Mouse (Mus musculus): ENCODE measurements around the gene B3gnt9.
"Not testable (repeated sequence)": the region's sequence is repeated elsewhere in the genome, so short reads cannot be mapped to it uniquely, and the experiment has no call there.

Gene B3gnt9

GRCm38 (mm10) chr8:105254966-105255350 lies at the start of gene B3gnt9:
Gene B3gnt9, minus strand, starts transcription at chr8:105255153.
- DNase-seq (ENCODE audit: low spot score) = peak; percentile 79

DNA sequence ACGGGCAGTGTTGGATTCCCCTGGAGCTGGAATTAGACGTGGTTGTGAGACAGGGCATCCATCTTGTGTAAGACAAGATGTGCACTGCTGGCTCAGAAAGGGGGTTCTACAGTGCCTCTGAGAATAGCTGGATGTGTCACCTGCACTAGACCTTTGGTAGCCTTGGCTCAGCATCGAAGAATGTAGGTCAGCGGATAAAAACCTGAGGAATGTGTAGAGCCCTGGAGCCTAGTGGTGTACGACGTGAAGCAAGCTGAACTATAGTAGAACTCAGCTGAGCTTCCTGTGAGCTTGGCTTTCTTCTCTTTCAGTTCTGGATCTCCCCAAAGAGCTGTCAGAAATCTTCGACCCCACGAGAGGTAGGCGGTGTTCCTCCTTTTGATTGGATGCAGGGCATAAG lies 48.9 kb upstream of the B3gnt9 start:
- DNase-seq (ENCODE audit: low spot score) = no peak

DNA sequence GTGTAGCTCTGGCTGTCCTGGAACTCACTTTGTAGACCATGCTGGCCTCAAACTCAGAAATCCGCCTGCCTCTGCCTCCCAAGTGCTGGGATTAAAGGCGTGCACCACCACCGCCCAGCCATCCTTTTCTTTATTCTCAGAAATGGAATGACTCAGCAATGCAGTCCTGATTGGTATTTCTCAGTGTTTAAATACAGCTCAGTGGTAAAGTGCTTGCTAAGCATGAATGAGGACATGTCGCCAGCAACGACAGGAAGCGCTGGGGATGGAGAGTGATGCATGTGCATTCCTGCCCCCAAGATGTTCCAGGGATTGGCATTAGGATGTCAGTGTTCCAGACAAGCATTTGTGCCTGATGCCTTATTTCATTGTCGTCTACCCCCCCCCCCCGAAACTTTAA lies 48.4 kb upstream of the B3gnt9 start:
- no peak for DNase-seq (ENCODE audit: low spot score)

GRCm38 (mm10) chr8:105299962-105300361 lies 45.0 kb upstream of the B3gnt9 start:
- DNase-seq (ENCODE audit: low spot score) = no peak

- DNase-seq (ENCODE audit: low spot score) = no peak
Measured at GRCm38 (mm10) chr8:105298351-105299252, 43.6 kb upstream of the B3gnt9 start.

DNA sequence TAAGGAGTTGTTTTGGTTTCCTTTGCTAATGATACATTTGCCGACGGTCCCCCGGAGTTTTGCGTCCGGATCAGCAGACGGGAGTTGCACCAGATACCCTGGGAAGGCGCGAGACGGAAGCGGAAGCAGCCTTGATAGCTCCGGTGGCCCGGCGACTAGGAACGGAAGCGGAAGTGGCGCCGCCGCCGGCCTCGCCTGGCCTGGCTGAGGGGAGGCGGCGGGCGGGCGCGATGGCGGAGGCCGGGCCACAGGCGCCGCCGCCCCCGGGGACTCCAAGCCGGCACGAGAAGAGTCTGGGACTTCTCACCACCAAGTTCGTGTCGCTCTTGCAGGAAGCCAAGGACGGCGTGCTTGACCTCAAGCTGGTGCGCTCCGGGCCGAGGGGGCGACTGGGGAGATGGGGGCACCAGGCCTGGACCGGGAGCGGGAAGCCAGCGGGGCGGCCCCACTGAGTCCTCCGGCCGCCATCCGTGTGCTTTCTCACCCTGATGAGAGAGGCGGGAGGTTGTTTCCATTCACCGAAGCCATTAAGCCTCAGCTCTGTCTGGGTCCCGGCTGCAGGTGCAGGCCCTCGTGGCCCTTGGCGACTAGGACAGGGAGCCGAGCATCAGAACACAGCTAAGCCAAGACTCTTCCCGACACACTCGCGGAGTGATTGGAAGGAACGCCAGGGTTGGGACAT lies 42.7 kb upstream of the B3gnt9 start, which contains the start of gene E2f4:
TSS of gene E2f4 (plus strand) at position 153 of the 682 bp plus-strand sequence.
- peak; percentile 93 for DNase-seq (ENCODE audit: low spot score)

GRCm38 (mm10) chr8:105295895-105296573 lies 41.1 kb upstream of the B3gnt9 start, which contains the start of gene Exoc3l:
Gene Exoc3l, minus strand, starts transcription at chr8:105296101.
- DNase-seq (ENCODE audit: low spot score) = peak; percentile 86

DNA sequence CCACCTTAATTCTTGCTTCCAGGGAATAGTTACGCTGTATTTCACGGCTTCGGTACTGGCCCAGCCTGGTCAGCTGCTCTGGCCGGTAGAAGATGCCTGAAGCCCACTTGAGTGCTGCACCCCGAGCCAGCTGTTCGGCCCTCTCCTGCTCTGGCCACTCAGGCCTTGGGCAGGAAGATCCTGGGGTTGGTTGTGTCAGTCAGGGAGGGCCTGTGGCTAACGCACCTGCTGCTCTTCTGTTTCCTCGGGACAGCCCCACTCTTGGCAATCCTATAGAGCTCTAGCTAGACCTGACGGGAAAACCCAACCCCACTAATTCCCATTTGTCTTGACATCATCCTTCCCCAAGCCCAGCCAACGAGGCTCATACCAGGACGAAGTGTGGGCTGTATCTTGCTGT lies 40.3 kb upstream of the B3gnt9 start:
- no peak for DNase-seq (ENCODE audit: low spot score)

- DNase-seq (ENCODE audit: low spot score) = no peak
Measured at GRCm38 (mm10) chr8:105294776-105295175, 39.8 kb upstream of the B3gnt9 start.

- peak; percentile 8 for DNase-seq (ENCODE audit: low spot score)
Measured at GRCm38 (mm10) chr8:105293405-105293804, 38.5 kb upstream of the B3gnt9 start.

- no peak for DNase-seq (ENCODE audit: low spot score)
Measured at GRCm38 (mm10) chr8:105292471-105292870, 37.5 kb upstream of the B3gnt9 start.

GRCm38 (mm10) chr8:105291802-105292201 lies 36.8 kb upstream of the B3gnt9 start:
- not testable (repeated sequence) for DNase-seq (ENCODE audit: low spot score)

DNA sequence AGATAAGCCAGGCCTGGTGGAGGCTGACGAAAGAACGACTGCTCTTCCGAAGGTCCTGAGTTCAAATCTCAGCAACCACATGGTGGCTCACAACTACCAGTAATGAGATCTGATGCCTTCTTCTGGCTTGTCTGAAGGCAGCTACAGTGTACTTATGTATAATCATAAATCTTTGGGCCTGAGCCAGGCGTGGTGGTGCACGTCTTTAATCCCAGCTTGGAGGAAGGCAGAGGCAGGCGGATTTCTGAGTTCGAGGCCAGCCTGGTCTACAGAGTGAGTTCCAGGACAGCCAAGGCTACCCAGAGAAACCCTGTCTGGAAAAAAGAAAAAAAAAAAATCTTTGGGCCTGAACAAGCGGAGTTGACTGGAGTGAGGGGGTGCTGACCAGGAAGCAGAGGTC lies 36.4 kb upstream of the B3gnt9 start:
- not testable (repeated sequence) for DNase-seq (ENCODE audit: low spot score)

DNA sequence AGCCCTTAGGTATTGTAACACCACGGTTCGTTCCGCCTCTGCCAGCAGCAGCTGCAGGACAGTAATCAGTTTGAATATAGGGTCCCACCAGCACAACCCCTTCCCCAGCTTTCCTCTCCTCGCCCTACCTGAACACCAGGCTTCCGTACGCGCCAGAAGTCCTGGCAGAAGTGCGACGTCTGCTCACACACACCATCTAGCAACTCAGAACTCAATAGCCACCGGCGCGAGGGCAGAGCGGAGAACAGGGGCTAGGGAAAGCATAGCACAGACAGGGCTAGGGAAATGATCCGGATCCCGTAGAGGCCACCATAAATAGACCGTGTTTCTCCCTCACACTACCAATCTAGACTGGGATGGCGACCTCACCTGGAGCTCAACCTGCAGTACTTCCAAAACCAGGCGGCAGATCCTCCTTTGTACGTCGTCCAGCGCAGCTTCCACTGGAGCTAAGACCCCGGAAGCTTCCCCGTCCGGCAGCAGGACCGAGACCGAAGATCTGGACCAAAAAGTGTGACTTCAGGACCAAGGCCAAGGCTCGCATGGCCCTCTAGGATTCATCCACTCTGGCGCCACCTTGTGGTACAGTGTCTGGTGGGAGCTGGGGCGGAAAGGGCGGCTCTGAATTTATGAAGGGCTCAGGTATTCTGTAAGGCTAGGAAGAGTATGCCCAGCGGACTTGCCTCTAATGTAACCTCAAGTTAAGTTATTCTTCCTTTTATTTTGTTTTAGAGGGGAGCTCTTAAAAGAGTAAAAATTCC lies 35.8 kb upstream of the B3gnt9 start:
- DNase-seq (ENCODE audit: low spot score) = peak; percentile 86

GRCm38 (mm10) chr8:105289805-105290460 lies 35.0 kb upstream of the B3gnt9 start, which contains the start of gene 4931428F04Rik:
Gene 4931428F04Rik, minus strand, starts transcription at chr8:105289864.
- DNase-seq (ENCODE audit: low spot score) = no peak

GRCm38 (mm10) chr8:105288958-105289732 lies 34.2 kb upstream of the B3gnt9 start:
- DNase-seq (ENCODE audit: low spot score) = peak; percentile 91

DNA sequence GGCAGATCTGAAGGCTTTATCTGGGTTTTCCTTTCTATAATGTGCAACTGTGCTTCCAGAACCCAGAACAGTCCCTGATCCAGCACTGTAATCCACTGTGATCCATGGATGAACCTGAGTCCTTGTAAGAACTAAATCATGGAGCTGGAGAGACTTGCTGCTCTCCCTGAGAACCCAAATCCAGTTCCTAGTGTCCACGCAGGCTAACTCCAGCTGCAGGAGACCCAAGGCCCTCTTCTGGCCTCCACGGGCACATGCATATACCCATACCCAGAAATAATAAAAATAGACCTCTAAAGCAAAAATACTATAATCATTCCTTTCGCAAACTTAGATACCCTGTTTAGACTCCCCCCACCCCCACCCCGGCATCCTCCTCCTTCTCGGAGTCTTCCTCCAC lies 33.3 kb upstream of the B3gnt9 start:
- no peak for DNase-seq (ENCODE audit: low spot score)

- DNase-seq (ENCODE audit: low spot score) = no peak
Measured at GRCm38 (mm10) chr8:105286907-105287306, 32.0 kb upstream of the B3gnt9 start.

DNA sequence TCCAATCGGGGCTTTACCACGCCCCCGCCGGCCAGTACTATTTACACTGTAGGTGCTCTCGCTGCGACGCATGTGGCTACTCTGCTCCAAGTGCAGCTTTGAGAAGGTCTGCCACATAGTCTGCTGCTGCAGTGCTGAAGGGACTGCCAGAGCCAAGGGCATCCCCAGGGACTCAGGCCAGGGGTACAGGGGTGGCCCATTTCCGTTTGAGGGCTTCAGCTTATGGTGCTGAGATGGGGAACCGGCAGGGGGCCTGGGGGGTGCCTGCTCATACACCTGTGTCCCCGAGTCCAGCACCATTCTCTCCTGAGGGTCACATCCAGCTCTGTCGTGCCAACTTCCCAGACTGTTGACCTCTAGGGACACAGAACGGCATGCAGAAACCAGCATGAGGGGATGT lies 30.6 kb upstream of the B3gnt9 start:
- peak; percentile 8 for DNase-seq (ENCODE audit: low spot score)

DNA sequence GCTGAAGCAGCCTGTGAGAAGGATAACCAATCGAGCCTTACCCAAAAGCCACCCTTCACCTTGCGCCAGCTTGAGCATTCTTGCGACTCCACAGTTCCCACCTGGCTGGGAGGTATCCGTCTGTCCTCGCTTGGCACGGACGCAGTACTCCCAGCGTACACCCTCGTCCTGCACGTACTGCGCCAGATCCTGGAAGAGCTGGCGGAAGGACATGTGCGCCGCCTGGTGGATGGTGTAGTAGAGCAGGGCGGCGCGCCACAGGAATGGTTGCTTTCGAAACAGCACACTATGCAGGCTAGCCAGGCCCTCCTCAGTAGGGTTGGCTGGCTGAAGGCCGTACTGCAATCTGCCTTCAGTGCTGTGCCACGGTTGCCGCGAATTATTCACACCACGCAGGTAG lies 28.1 kb upstream of the B3gnt9 start:
- DNase-seq (ENCODE audit: low spot score) = peak; percentile 53

Data from testis, postnatal 14 days (tissue).